Mouse (Mus musculus): ENCODE measurements around the gene Gm20219.

DNA sequence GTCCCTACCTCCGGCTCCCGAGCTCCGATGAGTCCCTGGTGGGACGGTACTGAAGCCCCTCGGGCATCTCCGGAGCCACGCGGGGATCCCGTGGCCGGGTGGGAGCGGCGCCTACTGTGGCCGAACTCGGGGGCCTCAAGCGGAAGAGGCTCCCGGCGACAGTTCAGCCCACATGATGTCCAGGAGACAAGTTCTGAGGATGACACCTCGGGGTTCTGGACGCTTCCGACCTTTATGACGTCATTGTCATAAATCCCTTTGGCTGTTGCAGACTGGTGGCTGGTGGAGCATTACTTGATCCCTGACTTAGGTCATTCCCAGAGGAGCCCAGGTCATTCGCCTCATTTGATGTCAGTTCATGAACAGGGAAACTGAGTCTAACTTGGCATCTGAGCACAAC, 41.9 kb downstream of the Gm20219 start, which contains the start of gene Znrf4:
- TF ChIP-seq POLR2A (IDR thresholded peaks at IDR 0.05; ENCODE audit: borderline replicate concordance, extremely low read depth, insufficient read depth, insufficient read length, poor library complexity, severe bottlenecking) = no peak
- no peak for TF ChIP-seq CTCF (IDR thresholded peaks at IDR 0.05; ENCODE audit: borderline replicate concordance, extremely low read depth, insufficient read depth, insufficient read length)
